Mouse (Mus musculus) urinary bladder, postnatal 10 days (tissue): Measurements from ENCODE around the gene Zfp260.
"Not testable (repeated sequence)": the region's sequence is repeated elsewhere in the genome, so short reads cannot be mapped to it uniquely, and the experiment has no call there.

ENCODE experiments used
- DNase-seq: peaks from one replicate; pipeline ENCODE4 v3.0.0; 2022; ENCODE audit warnings: low spot score

The Zfp260 gene

DNA sequence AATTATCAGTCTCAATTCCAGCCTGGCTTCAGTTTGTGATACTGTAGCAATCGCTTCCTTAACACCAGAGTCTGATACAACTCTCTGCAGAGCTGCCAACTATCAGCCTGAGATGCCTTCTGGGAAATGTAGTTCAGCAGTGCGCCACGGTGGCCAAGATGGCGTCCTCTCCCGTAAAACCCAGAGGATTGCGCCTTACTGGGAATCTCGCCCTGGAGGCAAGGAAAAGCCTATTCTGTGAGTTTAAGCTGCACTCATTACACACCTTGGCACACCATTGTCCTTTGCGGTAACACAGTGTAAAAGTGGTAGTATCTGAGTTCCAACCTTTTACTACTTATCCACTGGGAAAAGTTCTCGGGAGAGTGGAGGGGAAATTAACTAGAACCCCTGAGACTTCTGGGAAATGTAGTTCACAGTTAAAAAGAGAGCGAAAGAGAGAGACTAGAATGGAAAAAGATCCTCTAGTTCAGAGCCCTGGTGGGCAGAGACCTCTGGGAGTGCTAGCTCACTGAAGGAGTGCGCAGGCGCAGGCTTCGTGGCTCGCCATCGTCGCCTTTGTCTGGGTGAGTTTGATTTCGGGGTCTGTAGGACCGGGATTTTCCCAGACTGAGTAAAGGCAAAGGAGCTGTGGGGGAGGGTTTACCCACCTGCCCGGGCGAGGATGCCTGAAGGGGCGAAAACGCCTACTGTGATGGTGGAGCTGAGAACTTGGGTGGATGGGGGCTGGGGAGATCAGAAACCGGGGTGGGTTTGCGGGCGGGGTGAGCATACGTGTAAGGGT lies at the start of gene Zfp260:
Gene Zfp260 (plus strand): TSS at position 132 of the 784 bp plus-strand sequence.
- DNase-seq, result peak; percentile 70

DNA sequence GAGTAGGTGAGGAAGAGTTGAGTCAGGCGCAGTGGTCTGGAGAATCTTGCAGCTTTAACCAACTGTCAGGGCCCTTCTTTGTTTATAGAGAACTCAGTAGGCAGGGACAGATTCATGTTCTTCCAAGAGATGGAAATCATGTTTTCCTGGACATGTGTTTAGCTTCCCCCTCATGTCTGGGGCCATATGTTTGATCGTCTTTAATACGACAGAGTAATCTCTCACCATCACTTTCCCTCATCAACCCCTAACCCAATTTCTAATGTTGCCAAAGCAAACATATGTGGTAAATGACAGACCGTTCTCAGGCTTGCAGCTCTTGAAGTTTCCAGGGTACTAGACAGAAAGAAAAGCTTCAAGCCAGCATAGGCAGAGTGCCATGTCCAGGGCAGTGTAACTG lies 46.5 kb upstream of the Zfp260 start:
- no peak for DNase-seq

DNA sequence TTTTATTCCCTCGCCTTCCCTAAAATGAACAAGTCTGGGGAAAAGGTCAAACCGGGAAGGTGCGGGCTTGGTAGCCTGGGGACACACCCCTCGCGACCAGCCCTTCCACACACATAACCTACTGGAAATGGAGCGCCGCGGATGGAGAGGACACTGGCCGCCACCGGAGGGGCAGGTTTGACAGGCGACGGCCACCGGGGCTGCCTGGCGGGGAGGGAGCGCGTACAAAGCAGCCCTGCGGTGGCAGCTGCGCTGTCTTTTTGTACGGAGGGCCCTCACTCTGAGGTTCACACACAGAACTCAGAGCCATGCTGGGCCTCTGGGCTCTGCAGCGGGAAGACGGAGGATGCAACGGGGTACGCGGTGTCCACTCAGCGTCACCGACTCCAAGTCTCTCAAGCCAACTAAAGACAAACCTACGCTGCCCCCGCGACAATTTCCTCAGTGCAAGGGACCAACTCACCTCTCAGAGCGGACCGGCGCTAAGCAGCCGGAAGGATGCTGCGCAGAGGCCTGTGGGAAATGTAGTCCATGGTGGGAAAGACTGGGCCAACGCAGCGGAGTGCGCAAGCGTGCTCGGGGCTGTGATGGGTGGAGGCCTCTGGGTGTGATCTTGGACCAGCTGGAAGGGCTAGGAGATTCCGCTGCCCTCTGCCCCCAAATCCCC lies 43.6 kb upstream of the Zfp260 start, which contains the start of gene Zfp14:
Gene Zfp14 (minus strand): TSS at position 499 of the 667 bp plus-strand sequence.
- peak; percentile 42 for DNase-seq

DNA sequence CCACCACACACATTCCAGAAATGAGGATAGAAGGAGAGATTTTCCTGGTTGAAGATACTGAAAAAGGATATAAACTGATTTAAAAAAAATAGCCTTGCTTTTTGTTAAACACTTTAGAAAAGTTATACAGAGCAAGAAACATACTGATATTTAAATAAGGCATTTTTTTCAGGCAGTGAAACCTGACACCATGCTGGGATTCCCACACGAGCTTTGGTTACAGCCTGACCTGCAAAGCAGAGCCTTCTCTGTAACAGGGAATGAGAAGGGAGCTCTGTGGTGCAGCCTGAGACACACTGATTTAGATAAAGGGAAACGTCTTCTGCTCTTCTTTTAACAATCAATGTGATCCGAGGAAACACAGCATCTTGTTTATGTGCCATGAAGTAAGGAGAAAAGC lies 41.0 kb upstream of the Zfp260 start:
- no peak for DNase-seq

DNA sequence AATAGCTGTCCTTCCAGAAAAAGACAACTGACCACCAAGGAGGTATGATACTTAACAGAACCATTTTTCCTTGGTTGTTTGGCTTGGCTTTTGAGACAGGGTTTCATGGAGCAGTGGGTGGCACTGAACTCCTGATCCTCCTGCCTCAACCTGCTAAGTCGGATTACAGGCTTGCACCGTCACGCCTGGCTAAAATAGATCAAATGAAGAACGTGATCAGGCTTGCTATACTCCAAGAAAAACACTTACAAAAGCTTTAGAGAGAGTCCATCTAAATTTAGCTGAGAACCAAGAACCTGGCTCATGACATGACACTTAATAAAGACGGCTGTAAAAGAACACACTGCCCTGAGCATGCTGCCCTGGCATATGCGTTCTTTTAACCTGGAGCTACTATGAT lies 34.2 kb upstream of the Zfp260 start:
- no peak for DNase-seq

DNA sequence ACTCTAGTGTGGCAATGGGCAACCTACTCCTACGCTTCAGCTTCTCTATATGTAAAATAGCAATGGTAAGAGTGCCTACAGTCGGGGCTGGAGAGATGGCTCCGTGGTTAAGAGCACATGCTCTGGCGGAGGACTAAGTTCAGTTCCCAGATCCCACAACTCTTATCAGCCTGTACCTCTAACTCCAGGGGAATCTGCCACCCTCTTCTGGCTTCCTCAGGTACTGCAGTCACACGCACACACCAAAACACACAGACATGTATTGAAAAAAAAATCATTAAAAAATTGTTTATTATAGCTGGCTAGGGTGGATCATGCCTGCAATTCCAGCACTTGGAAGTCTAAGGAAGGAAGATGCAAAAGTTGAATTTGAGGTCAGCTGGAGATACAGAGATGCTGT lies 32.1 kb upstream of the Zfp260 start:
- DNase-seq, result no peak

DNA sequence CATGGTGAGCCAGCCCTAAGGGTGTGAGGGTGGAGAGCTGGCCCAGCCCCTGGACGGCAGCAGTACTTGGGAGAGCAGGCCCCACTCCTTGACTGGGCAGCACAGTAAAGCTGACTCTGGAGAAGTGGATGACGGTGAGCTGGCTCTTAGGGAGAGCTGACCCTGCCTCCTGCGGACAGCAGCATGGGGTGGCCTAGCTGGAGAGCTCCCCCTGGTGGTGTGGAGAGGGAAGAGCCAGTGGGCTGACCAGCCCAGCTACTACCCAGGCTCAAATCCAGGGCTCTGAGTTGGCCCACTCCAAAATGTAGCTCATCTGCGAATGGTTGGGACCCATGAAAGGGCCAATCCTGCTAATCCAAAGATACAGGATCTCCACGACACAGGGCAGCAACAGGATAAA lies 30.0 kb upstream of the Zfp260 start:
- DNase-seq, result no peak

DNA sequence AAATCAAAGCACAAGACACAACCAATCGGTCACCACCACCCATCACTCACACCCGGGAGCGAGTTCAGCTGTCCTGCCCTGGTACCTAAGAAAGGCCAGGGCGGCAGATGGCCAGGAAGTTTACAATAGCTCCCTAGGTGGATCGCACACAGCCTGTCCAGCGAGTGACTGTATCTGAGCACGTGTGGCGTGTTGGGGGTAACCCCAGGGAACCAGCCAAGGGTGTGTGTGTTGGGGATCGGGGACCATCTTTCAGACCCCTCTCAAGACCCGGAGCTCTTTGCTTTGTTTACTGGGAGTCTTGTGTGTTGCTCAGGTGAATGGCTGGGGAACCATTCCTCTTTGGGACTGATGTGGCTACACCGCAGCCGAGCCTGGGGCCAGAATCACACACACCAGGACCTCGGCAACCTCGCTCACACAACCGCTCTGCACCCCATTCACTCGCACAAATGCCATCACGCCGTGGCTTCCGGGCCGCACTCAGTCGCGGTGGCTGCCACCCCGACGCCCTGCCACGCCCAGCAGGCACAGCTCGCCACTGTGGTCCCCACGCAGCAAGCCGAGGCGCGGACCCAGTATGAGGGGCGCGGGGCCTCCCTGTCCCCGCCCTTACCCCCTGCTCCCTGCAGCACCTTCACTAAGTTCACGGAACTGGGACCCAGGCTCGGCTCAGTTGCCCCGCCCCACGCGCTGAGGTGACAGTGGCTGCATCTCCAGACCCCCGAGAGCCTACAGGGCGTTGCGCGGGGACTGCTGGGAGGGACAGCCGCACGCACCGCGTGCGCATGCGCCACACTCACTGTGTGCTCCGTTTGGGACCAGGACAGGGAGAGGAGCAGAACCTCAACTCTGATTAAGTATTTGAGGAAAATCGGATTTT lies 22.2 kb upstream of the Zfp260 start, which contains the start of gene Zfp82:
Gene Zfp82 (minus strand): TSS at position 755 of the 883 bp plus-strand sequence.
- DNase-seq, result peak; percentile 30

DNA sequence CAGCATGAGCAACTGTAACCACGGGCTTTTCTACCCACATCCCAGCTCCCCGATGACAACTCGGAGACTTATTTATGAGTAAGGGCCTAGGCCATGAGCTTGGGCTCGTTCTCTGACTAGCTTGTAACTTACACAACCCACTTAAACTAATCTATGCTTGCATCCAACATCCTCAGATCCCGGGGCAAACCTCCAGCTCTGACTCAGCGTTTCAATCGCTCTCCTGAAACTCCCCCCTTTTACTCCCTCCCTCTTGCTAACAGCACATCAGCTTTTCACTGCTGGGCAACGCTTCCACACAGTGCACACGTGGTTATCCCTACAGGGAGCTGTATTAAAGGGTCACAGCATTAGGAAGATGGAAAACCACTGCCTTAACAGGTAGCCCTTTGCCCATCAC lies 8.1 kb upstream of the Zfp260 start:
- DNase-seq, result no peak

DNA sequence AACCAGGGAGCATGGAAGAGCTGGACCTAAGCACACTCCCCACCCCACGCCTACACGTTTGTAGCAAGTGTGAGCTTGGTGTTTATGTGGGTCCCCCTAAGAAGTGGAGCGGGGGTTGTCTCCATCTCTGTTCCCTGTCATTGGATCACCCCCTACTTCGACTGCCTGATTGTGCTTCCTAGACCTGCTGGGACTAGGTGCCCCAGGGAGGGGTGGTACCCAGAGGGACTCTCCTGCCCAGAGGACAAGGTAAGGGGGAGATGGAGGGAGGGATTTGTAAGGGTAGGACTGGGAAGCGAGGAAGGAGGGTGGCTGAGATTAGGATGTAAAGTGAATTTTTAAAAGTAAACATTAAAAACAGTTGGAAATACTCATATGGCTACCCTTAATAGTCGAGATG lies 5.2 kb upstream of the Zfp260 start:
- no peak for DNase-seq

DNA sequence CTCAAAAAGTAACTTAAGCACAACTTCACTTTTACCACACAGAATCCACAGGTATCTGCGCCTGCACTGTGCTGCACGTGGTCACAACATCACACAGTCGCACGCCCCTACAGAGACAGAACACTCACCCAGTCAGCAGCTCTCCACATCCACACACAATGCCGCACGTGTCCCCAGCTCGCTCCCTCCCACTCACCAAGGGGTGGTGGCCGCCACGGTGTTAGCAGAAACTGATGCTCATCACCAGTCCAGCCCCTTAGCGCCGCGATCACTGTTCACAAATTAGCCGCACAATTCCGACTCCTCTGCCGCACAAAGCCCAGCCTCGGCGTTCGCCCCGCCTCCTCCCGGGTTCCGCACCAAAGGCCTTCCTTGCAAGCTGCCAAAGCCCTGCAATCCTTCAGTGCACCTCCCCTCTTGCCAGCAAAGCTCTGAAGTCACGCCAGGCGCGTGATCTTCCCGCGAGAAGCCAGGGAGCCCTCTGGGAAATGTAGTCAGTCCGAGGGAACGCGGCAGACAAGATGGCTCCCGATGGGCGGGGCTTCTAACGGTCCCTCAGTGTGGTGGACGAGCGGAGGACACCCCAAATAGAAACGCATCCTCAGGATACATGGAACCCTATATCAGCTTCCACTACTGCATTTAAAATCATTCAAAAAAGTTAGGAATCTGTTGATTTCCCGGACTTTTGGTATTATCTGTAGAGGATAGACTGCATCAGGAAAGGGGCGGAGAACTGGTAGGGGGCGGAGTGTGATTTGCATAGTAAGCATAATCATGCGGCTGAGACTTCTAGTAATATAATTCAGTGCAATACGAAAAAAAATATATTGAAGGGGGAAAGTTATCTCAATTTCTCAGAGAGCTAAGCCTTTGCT lies 4.2 kb upstream of the Zfp260 start, which contains the start of the genes Gm26920 and Zfp566:
Gene Gm26920 (minus strand): TSS at position 319 of the 878 bp plus-strand sequence.
Gene Zfp566 (minus strand): TSS at position 436 of the 878 bp plus-strand sequence.
- DNase-seq, result peak; percentile 78

DNA sequence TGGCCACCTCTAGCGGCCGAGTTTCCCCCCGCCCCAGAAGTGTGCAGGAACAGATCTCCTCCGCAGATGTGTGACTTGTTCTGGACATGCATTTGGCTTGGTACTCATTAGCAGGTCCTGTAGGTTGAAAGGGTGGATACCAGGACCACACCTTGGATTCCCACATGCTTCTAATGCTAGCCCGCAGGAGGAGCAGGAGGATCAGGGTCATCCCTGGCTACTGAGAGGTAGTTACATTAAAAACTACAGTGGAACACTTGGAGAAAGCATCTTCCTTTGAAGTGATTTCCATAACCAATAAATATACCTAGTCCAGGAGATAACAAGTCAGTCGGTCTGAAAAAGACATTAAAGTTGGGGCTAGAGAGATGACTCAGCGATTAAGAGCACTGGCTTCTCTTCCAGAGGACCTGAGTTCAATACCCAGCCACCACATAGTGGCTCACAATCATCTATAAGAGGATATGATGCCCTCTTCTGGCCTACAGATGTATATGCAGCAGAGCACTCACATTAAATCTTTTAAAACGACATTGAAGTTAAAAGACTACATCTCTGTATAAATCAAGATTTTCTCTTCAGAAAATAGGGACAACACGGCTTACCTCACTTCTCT lies 3.5 kb upstream of the Zfp260 start:
- no peak for DNase-seq

DNA sequence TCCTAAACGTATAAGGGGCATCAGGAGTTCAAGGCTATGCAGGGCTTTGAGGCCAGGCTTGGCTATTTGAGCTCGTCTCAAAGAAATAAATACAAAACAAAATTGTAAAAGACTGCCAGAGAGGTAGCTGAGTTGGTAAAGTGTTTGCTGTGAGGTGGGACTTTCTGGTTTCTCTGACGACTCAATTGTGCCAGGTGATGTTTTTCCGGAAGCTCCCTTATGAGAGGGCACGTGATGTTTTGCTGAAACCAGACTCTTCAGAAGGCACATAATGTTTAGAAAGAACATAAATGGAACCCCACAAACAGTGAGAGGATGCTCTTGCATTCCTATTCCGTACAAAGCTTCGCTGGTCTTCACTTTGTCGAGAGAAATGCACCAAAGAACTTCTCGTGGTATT lies 1.9 kb upstream of the Zfp260 start:
- no peak for DNase-seq

DNA sequence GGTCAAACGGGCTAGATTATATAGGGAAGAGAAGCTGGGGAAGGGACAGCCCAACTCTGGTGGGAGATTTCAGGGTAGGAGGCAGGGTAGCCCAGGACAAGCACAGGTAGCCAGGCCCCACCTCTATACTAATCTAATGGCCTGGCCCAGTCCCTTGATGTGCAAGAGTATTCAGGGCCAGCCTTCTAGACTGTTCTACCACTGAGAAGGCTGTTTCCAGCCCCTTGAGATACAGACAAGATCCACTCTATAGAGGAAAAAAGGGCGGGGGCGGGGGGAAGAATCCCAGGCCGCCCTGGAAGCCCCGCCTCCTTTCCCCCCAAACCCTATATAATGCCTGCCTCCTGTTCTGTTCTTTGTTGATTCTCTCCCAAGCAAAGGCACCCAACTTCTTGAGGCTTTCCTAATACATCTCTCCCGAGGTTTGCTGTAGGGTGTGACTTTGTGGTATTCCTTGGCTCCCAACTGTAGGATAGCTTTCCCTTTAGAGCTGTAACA lies 610 bp upstream of the Zfp260 start:
- DNase-seq, result no peak

DNA sequence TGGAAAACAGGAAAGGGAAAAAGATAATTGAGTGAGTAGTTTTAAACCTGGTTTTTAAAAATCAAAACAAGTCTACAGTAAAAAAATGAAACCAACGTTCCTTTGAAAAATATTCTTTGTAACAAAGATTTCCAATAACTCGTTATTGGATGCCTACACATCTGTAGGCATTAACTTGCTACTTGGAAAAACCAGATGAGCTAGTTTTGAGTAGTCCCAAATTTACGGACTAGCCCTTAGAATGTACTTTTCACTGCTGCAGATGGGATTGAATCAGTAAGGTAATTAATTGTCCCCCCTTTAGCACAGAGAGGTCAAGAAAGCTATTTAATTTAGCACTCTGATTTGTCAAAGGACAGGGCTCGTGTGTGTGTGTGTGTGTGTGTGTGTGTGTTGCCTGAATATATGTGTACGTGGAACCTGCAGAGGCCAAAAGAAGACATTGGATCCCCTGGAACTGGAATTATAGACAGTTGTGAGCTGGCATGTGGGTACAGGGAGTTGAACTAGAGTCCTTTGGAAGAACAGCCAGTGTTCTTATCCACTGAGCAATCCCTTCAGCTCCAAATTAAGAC lies 1.1 kb downstream of the Zfp260 start:
- DNase-seq, result no peak

DNA sequence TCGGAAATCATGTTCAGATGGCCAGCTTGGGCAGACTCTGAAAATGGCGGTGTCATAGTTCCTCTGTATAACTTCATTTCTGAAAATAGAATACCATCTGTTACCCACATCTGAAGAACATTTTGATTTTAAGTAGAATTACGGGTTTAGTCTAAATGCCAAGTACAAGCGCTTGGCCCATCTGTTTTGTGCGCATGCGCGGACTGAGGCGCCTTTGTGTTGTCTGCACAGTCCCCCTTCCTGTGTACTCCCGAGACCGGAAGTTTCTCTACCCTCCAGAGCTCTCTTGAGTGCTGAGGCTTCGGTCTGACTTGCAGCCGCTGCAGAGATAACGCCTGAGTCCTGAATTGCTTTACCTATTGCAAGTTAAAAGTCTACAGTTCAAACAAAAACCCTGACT lies 4.7 kb downstream of the Zfp260 start:
- DNase-seq, result no peak

DNA sequence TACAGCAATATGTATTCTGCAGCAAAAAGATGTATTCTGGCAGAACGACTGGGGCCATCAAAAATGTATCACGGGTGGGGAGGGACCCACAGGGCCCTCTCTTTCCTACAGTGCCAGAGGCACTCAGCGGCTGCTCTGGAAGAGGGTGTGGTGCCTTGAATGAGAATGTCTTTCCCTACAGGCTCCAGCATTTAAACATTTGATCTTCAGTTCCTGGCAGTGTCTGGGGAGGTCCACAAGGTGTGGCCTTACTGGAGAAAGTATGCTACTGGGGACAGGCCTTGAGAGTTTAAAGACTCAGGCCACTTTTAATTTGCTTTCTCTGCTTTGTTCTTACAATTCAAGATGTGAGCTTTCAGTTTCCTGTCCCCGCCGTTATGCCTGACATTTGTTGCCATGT lies 21.5 kb downstream of the Zfp260 start:
- no peak for DNase-seq

DNA sequence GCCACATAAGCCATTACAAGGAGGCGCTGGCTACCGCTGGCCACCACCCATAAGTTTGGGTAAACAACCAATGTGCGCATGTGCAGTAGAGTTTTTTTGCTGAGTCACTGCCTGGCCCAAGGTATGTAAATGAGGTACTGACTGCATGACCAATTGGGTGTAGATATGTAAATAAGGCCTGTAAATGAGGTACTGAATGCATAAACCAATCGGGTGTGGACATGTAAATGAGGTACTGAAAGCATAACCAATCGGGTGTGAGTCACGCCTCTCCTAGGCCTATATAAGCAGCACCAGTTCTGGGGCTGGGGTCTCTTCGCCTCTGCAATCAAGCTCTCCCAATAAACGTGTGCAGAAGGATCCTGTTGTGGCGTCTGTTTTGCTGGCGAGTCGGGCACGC lies 23.4 kb downstream of the Zfp260 start:
- DNase-seq, result not testable (repeated sequence)

DNA sequence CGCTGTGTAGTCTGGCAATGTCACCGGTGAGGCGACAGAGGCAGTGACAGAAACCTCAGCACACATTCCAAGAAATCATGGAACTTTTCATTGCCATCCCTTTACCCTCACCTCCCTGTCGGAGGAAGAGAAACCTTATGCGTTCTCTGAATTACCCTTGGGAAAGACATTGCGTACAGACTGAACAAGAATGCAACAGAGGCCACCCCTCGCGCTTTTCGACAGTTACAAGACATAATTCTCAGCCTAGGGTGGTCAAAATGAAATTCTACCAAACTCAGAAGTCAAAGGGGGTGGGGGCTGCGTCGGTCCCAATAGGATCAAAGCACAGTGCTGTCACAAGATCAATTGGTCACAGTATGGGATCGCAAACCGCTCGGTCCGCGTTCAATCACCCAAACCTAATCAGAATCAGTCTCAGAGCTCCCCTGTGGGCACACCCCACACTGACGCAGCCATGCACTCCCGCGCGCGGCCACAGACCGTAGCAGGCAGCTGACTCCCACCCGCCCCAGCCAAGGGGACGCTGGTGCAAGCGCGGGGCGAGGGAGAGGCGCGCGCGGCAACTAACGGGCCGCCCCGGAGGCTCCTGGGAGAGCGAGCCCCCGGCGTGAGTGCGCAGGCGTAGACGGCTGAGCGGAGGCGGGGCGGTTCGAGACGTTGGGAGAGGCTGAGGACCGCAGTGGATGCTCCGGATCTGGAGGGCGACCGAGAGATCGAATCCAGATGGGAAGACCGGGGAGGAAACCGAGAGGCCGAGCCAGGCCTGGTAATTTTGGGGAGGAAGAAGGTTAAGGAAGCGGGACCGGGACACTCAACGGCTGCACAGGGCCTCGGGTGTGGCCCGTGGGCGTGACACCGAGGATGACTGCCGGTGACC lies 27.0 kb downstream of the Zfp260 start, which contains the start of gene Zfp382:
Gene Zfp382 (plus strand): TSS at position 635 of the 880 bp plus-strand sequence.
- peak; percentile 64 for DNase-seq
